Mouse (Mus musculus) brain, adult 10 weeks (tissue): ENCODE results near the gene C2cd4d. TPM values are rescaled to one million over a fixed set of nuclear protein-coding genes. Genes with fewer than 3 reads are reported as not detected.

Experiments used
- polyA plus RNA-seq: library from polyadenylated mRNA; stranded (reverse); fragments of 350-450 nt; fragmentation: Illumina TruSeq; extraction: RNeasy Lipid Tissue Mini Kit (QIAGEN cat#74804); gene quantifications from one replicate; pipeline ENCODE4 v1.2.3, GENCODE M21; 2015; ENCODE audit warnings: low read depth, low replicate concordance

C2cd4d gene
- 1.3 TPM for polyA plus RNA-seq

GRCm38 (mm10) chr3:94362138-94362537, at the start of gene C2cd4d:
Gene C2cd4d, plus strand, starts transcription at chr3:94362438.

GRCm38 (mm10) chr3:94341959-94342422, 20.2 kb upstream of the C2cd4d start, which contains the start of gene Them5:
Gene Them5, plus strand, starts transcription at chr3:94342099.

GRCm38 (mm10) chr3:94372641-94373040, 10.4 kb downstream of the C2cd4d start, which contains the start of gene Rorc:
Gene Rorc, plus strand, starts transcription at chr3:94372794.

GRCm38 (mm10) chr3:94398217-94398616, 36.0 kb downstream of the C2cd4d start, which contains the start of gene Lingo4:
Gene Lingo4, plus strand, starts transcription at chr3:94398517.

GRCm38 (mm10) chr3:94413031-94413679, 50.9 kb downstream of the C2cd4d start, which contains the start of gene Tdrkh:
Gene Tdrkh, plus strand, starts transcription at chr3:94413273.

Other genes with a start within 250 kb of the C2cd4d start
- gene Gm10696, start 184.2 kb upstream of the C2cd4d start, polyA plus RNA-seq: not detected
- gene Gm5286, start 165.7 kb upstream of the C2cd4d start, polyA plus RNA-seq: not detected
- not detected for gene Gm4778, start 98.4 kb upstream of the C2cd4d start, polyA plus RNA-seq
- 37.3 TPM for gene Them4, start 52.3 kb upstream of the C2cd4d start, polyA plus RNA-seq
- gene Them5, start 20.3 kb upstream of the C2cd4d start, polyA plus RNA-seq: not detected
- gene Rorc, start 10.4 kb downstream of the C2cd4d start, polyA plus RNA-seq: 3.6 TPM
- 1.4 TPM for gene Lingo4, start 36.1 kb downstream of the C2cd4d start, polyA plus RNA-seq
- gene Tdrkh, start 50.8 kb downstream of the C2cd4d start, polyA plus RNA-seq: 30.5 TPM
- 62.1 TPM for gene Mrpl9, start 80.9 kb downstream of the C2cd4d start, polyA plus RNA-seq
- not detected for gene Oaz3, start 81.5 kb downstream of the C2cd4d start, polyA plus RNA-seq
- gene Celf3, start 115.9 kb downstream of the C2cd4d start, polyA plus RNA-seq: 140 TPM
- 7.8 TPM for gene Riiad1, start 117.9 kb downstream of the C2cd4d start, polyA plus RNA-seq
- 65.7 TPM for gene Snx27, start 220.3 kb downstream of the C2cd4d start, polyA plus RNA-seq